In genomic region chr17:28079618-28080017, GRCm38 (mm10) we compare ENCODE assay signal across 8 mouse cellular contexts. TPM values are rescaled to one million over a fixed set of nuclear protein-coding genes. Genes with fewer than 3 reads are reported as not detected.
DNase-seq lines count a peak whose midpoint lies in the region; ATAC-seq lines count a peak whose summit lies in the region.

No protein-coding gene starts in this region.

- H3K9me3 ChIP-seq in erythroblast, embryonic 14.5 days (ENCODE audit: control insufficient read depth, low read length): peaks cover 4% of the 10 kb centered on the region; the same call in 1 of the 2 replicates
- H3K9me3 ChIP-seq in limb, embryonic 13.5 days: no peaks in the 10 kb centered on the region
- no peaks in the 10 kb centered on the region for H3K9me3 ChIP-seq in midbrain, embryonic 15.5 days

- WGBS in limb, embryonic 13.5 days: under 1% methylated on average over 17 of the region's 25 CpGs
- under 1% methylated on average over 25 of the region's 25 CpGs for WGBS in midbrain, embryonic 15.5 days

- peak overlapping the region; percentile 55 for H3K4me3 ChIP-seq in erythroblast, embryonic 14.5 days (replicated peaks)
- peak overlapping the region; percentile 66 for H3K4me3 ChIP-seq in limb, embryonic 13.5 days
- H3K4me3 ChIP-seq in midbrain, embryonic 15.5 days: peak overlapping the region; percentile 67

- peaks cover 28% of the 10 kb centered on the region for H3K27me3 ChIP-seq in erythroblast, embryonic 14.5 days (ENCODE audit: control insufficient read depth)
- H3K27me3 ChIP-seq in limb, embryonic 13.5 days: no peaks in the 10 kb centered on the region
- H3K27me3 ChIP-seq in midbrain, embryonic 15.5 days (replicated peaks): no peaks in the 10 kb centered on the region; the same call in 1 of the 2 replicates

- peak; percentile 86 for DNase-seq in embryo, embryonic 9.5 days (ENCODE audit: extremely low spot score)
- DNase-seq in heart, adult 18-20 months: peak; percentile 80 to 93
- DNase-seq in kidney, adult 18-20 months: peak; percentile 90
- peak; percentile 53 to 84 for DNase-seq in spleen, adult 18-20 months

- ATAC-seq in erythroblast, adult 5-6 weeks (replicated peaks; ENCODE audit: low FRiP score, poor library complexity, severe bottlenecking): no peak
- ATAC-seq in limb, embryonic 13.5 days (ENCODE audit: low FRiP score, low read depth): peak; percentile 62
- peak; percentile 82 for ATAC-seq in midbrain, embryonic 15.5 days (replicated peaks)

- H3K9ac ChIP-seq in limb, embryonic 13.5 days: peak overlapping the region; percentile 75
- H3K9ac ChIP-seq in midbrain, embryonic 15.5 days: peak overlapping the region; percentile 56

- H3K27ac ChIP-seq in limb, embryonic 13.5 days: no peak overlapping the region
- no peak overlapping the region for H3K27ac ChIP-seq in midbrain, embryonic 15.5 days

- no peaks in the 10 kb centered on the region for H3K36me3 ChIP-seq in erythroblast, embryonic 14.5 days (ENCODE audit: control insufficient read depth)
- no peaks in the 10 kb centered on the region for H3K36me3 ChIP-seq in limb, embryonic 13.5 days
- no peaks in the 10 kb centered on the region for H3K36me3 ChIP-seq in midbrain, embryonic 15.5 days (replicated peaks)

- H3K4me1 ChIP-seq in erythroblast, embryonic 14.5 days (ENCODE audit: control insufficient read depth): peaks cover 13% of the 10 kb centered on the region
- peaks cover under 1% of the 10 kb centered on the region; the same call in 1 of the 2 replicates for H3K4me1 ChIP-seq in limb, embryonic 13.5 days
- H3K4me1 ChIP-seq in midbrain, embryonic 15.5 days: peaks cover 19% of the 10 kb centered on the region

- H3K4me2 ChIP-seq in limb, embryonic 13.5 days (replicated peaks): peak overlapping the region; percentile 99
- H3K4me2 ChIP-seq in midbrain, embryonic 15.5 days: peak overlapping the region; percentile 100

RNA-seq across cellular contexts. Expression of gene Tcp11, which starts 0.8 kb away (rescaled TPM):
- not detected in 2 replicates for polyA plus RNA-seq in erythroblast, embryonic 14.5 days (2012)
- not detected in 2 replicates for total RNA-seq in erythroblast, adult 5-6 weeks (2015; ENCODE audit: low replicate concordance)
- total RNA-seq in erythroblast, adult 5-6 weeks (2017; ENCODE audit: low replicate concordance): not detected in 2 replicates
- total RNA-seq in heart, adult 18-20 months (2021): under 1 TPM in 1 of 2 experiments, not detected in 1; 0.33 TPM
- polyA plus RNA-seq in limb, embryonic 13.5 days (2015; fragmentation: Nextera tagmentation; extraction: Ambion mirVana): 1.4 and 1.9 TPM in 2 replicates
- polyA plus RNA-seq in midbrain, embryonic 15.5 days (2015; fragmentation: Nextera tagmentation; extraction: Ambion mirVana): 1.9 and 2.2 TPM in 2 replicates
